Mouse (Mus musculus) mesoderm, embryonic 11.5 days (tissue): ENCODE measurements at regions not wholly inside any gene's neighbourhood (a gene's known extent, or its start where the extent isn't known, plus 50 kb on each side); places are given as distances from the start of the nearest gene placed in this dataset.

Experiments
- DNase-seq: peaks from one replicate; pipeline ENCODE4 v3.0.0-alpha.2; 2012; ENCODE audit warnings: low read depth, low spot score

DNA sequence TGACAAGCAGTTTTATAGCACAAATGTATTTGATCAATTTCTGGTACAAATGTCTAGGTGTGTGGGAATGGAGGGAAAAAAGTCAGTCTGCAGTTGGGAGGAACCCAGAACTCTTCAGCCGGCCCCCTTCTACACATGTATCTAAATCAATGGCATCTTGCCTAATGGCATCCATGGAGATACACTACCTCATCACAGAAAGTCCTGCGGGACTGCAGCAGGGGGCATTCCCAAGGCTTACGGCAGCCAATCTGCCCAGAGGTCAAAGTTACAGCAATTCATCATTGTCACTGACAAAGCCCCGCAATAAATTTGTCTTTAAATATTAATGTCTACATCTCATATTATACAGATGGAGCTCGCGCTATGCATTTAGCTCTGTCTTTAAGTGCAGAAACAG, 135.7 kb upstream of the Arhgap5 start:
- peak; percentile 79 for DNase-seq

DNA sequence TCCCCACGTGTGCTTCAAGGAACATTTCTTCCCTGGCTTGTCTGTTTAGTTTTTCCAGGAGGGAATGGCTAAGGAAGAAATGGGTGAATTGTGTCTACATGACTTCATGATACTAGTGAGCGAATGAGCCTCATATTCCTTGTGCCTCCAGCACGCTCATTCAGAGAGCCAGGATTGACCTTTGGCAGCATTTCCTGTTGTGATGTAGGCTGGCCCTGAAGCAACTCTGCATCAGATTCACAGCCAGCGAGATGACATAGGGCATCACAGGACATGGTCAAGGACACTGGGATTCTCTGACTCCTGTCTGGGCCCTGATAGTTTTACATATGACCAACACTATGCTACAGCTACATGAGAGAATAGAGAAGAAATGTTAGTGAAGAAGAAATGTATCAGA, 135.3 kb upstream of the Arhgap5 start:
- peak; percentile 35 for DNase-seq

DNA sequence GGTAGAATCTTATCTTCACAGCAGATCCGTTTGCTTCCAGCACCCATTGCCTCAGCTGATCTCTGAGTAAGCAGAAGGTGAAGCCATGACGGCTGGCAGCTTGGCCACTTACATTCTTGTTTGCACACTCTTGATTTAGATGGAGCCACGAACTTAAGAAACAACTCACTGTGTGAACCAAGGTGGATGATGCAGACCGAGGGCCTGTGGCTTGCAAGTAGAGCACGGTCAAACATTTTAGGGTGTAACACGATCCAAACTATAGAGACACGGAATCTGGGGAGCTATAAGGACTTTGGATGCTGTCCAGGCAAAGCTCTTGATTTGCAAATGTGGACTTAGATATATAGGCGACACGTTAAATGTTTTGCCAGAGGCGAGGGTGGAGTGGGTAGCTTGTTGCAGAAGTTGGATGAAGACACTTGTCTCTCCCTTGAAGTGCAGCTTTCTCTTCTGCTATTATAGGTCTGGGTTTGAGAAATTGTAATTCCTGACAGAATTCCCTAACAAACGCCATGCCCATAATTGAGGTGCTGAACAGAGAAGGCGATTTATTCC, 133.5 kb upstream of the Arhgap5 start:
- no peak for DNase-seq

DNA sequence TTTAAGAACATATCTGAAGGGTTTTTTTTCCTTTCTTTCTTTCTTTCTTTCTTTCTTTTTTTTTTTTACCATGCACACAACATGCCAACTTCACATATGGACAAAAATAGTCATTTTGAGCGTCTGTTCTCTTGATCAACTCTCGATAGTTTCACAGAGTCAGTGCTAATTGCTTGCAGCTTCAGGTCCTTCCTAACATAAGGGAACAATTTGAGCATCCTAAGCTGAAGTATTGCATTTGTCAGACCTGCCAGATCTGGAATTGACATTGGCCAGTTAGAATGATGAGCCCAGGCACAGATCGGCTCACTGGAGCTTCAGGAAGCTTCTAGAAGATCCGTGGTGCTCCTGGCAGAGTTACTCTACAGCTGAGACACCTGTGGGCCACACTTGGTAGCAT, 128.7 kb upstream of the Arhgap5 start:
- no peak for DNase-seq

DNA sequence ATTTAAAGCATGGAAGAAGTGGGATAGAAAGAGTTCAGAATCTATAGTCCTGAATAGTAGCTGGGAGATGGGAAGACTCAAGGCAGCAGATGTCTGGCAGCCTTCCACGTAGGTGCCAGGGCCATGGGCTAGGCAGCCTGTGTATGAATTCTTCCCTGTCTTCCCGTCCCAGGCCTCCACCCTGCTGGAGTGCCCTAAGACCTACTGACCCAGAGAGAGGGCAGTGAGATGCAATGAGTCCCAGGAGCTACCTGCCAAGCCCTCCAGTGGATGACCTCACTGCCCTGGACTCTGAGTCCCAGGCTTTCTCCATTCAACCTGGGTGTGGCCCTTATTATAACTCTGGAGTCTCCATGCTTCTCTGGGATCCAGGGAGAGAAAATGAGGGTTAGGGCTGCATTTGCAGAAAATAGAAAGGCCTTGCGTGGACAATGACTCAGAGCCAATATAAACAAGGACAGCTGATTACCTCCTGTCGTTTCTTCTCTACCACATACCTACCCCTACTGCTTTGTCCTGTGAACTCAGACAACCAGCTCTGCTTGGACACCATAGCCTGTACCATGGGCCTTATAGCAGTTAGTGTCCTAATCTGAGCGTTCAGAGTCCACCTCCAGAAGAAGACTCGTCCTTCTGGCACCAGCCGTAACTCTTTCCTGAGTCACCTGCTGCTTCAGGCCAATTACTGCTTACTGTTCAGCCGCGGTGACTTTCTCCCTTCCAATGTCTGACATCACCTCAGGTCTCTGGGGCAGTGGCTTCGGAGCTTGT, 126.9 kb upstream of the Arhgap5 start:
- no peak for DNase-seq

DNA sequence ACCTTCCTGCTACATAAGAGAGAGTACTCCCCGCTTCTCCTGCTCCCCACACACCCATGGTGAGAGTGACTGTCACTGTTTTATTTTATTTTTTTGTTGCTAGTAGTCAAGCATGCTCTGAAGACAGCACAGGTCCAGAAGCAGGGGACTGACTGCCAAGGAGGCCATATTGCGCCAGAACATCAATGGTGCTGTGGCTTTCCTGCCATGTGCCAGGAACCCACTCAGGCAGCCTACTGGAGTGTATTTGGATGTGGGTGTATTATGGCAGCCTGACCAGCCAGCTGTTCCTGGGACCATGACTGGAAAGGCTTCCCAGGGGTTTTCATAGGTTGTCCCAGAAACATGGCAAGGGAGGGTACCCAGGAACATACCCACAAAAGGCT, 126.3 kb upstream of the Arhgap5 start:
- no peak for DNase-seq

DNA sequence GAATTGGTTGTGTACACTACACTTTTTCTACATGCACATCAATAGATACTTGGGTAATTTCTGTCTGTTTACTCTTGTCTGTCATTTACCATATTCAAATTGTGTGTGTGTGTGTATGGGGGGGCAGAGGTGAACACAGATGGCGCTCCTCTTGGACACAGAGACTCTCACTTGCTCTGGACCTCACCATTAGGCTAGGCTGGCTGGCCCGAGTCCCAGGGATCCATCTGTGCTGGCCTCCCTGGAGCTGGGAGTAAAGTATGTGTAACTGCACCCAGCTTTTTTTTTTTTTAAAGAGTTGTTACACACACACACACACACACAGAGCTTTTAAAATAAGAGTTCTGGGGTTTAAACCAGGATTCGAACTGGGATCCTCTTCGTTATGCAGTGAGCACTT, 124.5 kb upstream of the Arhgap5 start:
- no peak for DNase-seq

DNA sequence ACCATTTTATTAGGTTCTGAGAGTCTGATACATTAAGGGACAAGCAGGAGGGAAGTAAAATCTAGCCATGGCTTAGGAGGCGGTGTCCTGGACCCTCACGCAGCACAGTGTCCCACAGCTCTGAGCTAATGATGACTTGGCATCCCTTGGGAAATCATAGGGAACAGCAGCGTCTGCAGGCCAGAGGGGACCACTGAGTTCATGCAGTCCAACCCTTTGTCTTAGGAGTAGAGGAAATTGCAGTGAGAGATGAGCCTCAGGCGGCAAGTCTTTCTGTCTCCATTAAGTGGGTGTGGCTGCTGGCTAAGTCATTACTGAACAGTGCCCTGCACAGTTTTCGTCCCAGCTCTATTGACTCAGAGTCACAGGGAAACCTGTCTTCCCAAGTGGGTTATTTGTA, 123.8 kb upstream of the Arhgap5 start:
- peak; percentile 47 for DNase-seq

DNA sequence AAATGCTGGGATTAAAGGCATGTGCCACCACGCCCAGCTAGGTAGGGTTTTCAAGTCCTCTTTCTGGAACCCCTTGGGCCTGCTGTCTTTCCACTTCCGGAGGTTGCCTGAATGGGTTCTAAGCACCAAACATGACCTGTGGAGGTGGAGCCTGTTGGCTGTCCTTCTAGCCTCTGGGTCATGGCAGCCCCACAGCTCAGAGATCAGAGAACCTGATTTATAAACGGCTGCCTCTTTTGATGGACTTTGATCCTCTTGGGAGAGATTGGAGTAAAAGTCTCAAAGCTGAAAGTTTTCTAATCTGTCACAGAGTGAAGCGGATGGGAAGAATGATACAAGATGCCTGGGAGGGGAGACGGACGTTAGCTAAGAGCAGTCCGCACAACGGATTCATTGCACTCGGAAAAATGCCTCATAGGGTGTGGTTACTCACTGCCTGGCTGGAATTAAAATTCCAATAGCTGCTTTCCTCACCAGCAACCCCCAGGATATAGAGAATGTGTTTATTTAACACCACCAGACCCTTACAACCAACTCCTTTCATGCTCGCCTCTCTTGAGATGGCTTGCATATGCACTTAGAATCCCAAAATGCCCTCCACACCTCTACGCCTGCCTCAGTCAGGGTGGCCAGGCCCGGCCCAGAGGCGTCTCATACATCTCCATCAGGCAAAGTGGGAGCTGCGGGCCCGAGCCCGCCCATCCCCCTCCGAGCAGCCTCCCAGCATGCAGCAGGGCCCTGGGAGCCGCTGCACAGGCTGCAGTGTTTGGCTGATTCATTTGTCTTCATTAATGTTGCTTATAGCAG, 122.4 kb upstream of the Arhgap5 start:
- DNase-seq = peak; percentile 69

DNA sequence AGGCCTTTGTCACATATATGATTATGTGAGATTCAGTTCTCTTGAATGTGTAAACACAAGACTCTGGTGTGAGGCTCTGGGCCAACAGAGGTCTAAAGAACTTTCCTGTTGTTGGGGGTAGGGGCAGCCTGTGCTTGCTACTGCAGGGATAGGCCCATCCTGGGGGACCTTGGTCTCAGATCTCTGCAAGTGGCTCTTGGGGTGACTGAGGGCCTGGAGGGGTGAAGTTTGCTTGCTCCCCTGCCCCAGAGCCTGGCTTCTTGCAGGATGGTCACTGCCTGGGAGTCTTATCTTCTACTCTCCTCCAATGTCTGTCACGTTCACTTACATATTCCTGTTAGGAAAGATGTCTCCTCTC, 121.8 kb upstream of the Arhgap5 start:
- no peak for DNase-seq

DNA sequence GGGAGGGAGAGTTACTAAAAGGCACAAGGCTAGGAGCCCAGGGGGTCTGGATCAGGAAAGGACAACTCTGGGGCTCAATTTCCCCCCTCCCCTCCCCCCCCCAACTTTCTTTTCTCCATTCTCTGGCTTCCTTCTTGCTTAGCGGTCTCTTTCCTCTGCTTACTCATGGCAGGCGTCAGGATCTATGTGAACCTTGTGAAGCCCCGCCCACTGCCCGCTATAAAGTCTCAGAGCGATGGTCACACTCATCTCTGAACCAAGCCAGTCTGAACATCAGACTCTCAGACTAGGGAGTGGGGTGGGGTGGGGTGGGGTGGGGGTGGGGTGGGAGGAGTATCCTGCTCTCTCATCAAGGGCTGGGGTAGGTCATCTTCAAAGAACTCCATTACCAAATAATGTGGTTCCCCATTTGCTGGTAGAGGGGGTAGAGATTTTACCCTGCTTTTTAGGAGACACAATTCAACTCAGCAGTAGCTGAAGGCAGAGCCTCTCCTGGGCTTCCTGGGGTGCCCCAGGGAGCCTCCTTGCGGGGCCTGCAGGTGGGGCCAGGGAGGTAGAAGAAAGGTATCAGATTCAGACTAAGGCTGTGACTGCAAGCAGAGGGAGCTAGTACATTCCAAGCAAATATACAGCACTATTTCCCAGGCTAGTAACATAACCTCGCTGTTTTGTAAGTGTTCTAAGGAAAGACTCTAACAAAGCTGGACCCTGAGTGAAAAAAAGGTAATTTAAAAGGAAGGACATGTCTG, 120.8 kb upstream of the Arhgap5 start:
- DNase-seq = peak; percentile 44

DNA sequence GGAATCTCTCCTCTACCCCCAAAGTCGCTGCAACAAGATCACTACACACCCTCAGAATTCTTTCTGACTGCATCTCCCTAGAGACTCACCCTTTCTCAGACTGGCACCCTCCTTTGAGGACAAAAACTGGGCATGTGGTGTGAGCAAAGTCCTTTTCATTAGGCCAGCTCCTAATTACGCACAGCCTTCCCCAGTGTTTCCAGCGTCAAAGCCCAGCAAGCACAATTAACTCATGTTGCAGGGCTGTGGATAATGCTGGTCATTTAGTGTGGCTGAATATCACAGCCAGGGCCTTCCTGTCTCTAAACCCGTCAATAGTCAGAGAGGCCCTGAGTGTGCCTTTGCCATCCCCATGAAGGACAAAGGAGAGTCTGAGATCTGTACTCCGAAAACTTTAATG, 114.2 kb upstream of the Arhgap5 start:
- no peak for DNase-seq

DNA sequence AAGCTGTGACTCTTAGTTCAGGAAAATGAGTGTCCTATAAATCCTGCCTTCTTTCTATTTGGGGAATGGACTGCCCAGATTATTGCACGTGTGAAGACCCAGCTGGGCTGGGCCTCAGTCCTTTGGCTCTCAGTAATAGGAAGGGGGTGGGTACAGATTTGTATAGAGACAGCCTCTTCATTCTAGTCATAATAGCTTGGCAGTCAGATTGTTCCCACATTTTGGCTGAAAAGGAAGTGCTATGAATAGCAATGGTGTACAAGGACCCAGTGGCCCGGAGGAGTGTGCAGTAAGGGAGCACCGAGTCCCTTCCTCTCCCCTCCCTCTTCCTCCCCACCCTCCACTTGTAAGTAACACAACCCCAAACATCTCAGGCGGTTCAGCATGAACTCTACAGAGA, 113.5 kb upstream of the Arhgap5 start:
- DNase-seq = no peak

DNA sequence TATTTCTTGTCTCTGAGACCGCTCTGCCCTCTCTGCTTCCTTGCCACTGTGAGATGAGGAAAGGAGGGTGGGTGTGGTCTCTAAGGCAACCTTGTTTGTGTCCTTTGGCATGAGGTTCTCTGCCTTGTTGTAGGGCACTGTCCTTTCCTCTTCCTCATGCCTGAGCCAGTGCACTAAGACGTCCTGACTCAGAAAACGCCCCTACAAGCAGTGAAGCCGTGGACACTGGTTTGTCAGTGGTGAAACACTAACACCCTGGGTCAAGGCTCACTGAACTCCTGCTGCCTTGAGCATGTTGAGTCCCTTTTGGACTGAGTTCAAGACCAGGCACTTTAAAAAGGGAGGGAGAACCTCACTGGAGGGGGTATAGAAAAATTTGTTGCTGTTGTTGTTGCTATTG, 111.1 kb upstream of the Arhgap5 start:
- no peak for DNase-seq

DNA sequence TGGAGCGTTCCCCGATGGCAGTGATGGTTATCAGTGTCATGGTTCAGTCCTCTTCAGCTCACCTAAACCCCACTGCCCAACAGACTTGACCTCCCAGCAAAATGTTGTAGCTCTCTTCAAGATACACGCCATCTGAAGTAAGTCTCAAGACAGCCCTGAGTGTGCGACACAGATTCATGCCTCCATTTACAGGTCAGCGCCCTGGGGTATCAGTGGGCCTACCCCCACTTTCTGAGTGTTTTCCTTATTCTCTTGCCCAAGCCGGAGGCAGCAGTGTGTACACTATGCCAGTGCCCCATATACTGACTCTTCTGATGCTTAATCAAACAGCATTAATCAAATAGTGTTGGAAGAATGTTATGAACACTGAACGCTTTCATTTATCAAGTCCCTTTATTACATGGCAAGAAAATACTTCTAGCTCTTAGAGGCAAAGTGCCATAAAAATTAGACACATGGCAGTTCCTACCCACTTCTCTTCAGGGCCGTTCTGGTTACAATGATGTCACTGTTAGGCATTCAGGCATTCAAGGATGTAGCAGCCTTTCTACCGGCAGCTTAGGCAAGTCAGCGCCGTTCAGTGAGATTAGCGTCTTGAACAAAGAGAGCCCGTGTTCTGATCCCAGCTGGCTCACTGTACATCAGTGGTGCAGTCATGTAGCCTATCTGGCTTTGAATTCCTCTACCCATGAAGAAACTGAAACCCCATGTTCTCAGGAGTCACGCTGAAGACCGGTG, 109.6 kb upstream of the Arhgap5 start:
- no peak for DNase-seq

DNA sequence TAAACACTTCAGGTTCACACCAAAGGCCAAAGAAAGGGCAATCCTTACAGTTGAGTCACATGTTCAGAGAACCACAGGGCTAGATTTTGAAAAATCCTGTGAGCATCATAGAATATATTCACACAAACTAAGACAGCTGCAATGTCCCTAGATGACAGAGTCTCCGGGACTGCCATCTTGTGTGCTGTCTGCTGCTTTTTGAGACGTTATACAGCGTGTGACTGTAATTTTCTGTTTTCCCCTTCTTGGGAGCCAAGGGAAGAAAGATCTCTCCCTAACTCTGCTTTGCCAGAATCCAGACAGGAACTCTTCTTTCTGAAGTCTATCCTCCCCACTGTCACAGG, 109.1 kb upstream of the Arhgap5 start:
- no peak for DNase-seq

DNA sequence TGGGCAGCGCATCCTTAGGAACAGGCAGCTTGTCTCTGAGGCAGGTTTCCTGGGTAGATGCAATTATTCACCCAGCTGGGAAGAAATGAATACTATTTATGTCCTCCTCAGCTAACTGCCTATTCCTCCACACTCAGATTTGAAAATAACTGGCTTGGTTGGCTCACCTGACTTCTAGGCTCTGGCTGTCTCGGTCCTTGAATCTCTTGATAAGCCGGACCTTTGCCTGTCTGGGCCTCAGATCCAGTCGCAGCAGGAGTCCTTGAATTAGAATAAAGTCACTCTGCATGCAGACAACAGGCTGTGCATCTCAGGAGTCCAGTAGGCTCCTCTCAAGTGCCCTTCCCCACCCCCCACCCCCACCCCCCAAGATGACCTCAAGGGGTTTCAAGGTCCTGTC, 108.7 kb upstream of the Arhgap5 start:
- no peak for DNase-seq

DNA sequence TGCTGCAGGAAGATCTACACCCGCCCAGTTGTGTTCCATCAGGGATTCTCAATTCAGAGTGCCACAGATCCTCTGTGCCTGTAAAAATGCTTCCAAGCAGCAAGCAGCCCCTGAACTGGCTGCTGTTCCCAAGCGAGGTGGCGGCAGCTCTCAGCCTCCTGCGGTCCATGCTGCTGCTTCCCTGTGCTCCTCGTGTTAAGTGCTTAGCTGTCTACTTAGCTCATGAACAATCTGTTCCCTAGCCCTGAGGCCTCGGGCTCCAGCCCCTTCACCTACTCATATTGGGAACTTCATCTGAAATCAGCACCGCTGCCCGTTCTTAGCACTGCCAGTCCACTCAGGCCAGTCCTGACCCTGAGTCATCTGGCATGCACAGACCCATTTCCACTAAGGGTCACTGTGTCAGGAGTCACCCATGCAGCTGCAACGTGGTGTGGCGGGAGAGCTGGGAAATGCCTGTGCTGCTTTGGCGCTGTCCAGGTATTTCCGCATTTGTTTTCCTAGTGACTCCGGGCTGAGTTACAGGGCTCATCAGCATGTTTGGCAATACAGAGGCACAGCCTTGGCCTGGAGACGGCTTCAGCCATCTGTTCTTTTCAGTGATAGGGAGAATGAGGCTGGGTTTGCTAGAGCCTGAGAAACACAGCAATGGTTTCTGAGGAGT, 107.5 kb upstream of the Arhgap5 start:
- DNase-seq = peak; percentile 34

DNA sequence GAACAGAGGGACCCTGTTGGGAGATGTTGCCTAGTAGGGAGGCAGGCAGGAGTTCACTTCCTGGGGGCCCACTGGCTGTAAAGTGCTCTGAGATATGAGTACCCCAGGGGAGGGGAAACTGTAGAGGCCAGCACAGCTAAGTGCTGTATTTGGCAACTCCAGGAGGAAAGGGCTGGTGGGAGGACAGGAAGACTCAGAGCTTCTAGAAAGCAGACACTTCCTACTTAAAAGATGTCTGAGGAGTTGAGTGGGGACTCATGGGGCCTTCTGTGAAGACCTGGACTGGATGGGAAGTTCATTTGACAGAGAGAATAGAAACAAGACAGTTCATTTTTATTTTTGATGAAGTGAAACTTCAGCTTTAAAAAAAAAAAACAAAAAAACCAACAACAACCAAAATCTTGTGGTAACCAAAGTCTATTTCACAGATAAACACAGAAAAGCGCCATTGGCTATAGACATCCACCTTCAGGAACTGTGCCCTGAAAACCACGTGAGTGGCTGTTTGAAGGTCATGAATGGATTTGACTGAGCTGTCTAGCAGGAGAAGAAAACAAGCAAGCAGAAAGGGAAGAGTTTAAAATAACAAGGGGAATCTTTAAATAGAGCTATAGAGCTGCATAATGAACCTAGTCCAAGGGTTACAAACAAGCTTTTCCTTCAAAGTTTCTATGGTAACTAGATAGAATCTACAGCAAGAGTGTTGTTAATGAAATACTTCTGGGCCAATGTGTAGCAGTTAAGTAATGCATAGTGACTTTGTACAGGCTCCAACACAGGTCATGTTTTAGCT, 105.9 kb upstream of the Arhgap5 start:
- no peak for DNase-seq

DNA sequence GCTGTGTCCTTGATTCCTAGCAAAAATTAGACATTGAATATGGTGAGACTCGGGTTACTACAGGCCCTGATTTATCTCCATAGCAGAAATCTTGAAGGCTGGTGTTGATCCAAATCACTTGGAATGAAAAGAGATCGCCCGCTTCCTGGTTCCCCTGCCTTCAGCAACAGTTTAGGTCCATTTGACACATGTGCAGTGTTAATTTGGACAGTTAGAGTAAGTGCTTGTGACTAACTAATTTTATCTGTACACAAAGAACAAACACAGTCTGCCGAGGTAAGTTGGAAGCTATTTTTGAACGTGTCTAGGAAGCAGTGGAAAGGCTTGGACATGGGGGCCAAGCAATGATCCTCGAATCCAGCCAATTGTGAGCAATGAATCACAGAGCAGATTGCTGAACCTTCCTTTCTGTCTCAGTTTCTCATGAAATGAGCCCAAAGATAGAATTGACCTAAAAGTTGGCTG, 105.2 kb upstream of the Arhgap5 start:
- no peak for DNase-seq
